Mouse (Mus musculus): ENCODE results near the gene Dbt.
A peak's percentile ranks its signal among the peaks of the same experiment; 100 is the strongest.

The Dbt gene

GRCm38 (mm10) chr3:116512904-116513716 lies at the start of gene Dbt:
Dbt (plus strand) TSS chr3:116513070.
- peak; percentile 82 for DNase-seq (ENCODE audit: low spot score in 2 of 2)

- DNase-seq (ENCODE audit: low spot score in 2 of 2) = no peak
Observed at GRCm38 (mm10) chr3:116464318-116464717, 48.6 kb upstream of the Dbt start.

GRCm38 (mm10) chr3:116465709-116466108 lies 47.2 kb upstream of the Dbt start:
- no peak for DNase-seq (ENCODE audit: low spot score in 2 of 2)

- DNase-seq (ENCODE audit: low spot score in 2 of 2) = no peak
Observed at GRCm38 (mm10) chr3:116474602-116475001, 38.3 kb upstream of the Dbt start.

GRCm38 (mm10) chr3:116476686-116477298 lies 36.1 kb upstream of the Dbt start:
- no peak for DNase-seq (ENCODE audit: low spot score in 2 of 2)

- no peak for DNase-seq (ENCODE audit: low spot score in 2 of 2)
Observed at GRCm38 (mm10) chr3:116477351-116477750, 35.5 kb upstream of the Dbt start.

GRCm38 (mm10) chr3:116480119-116480518 lies 32.8 kb upstream of the Dbt start:
- DNase-seq (ENCODE audit: low spot score in 2 of 2) = no peak

- no peak for DNase-seq (ENCODE audit: low spot score in 2 of 2)
Observed at GRCm38 (mm10) chr3:116480937-116481336, 31.9 kb upstream of the Dbt start.

GRCm38 (mm10) chr3:116482724-116483123 lies 30.1 kb upstream of the Dbt start:
- DNase-seq (ENCODE audit: low spot score in 2 of 2) = no peak

- DNase-seq (ENCODE audit: low spot score in 2 of 2) = no peak
Observed at GRCm38 (mm10) chr3:116483271-116483670, 29.6 kb upstream of the Dbt start.

- DNase-seq (ENCODE audit: low spot score in 2 of 2) = no peak
Observed at GRCm38 (mm10) chr3:116490920-116491319, 21.9 kb upstream of the Dbt start.

- DNase-seq (ENCODE audit: low spot score in 2 of 2) = no peak
Observed at GRCm38 (mm10) chr3:116491923-116492454, 20.9 kb upstream of the Dbt start.

- no peak for DNase-seq (ENCODE audit: low spot score in 2 of 2)
Observed at GRCm38 (mm10) chr3:116493658-116494057, 19.2 kb upstream of the Dbt start.

GRCm38 (mm10) chr3:116495671-116496070 lies 17.2 kb upstream of the Dbt start:
- no peak for DNase-seq (ENCODE audit: low spot score in 2 of 2)

GRCm38 (mm10) chr3:116507772-116508351 lies 5.0 kb upstream of the Dbt start, which contains the start of gene Rtca:
Rtca (minus strand) TSS chr3:116508208.
- peak; percentile 94 to 96 for DNase-seq (ENCODE audit: low spot score in 2 of 2)

- peak; percentile 34 to 40 for DNase-seq (ENCODE audit: low spot score in 2 of 2)
Observed at GRCm38 (mm10) chr3:116512151-116512903, 543 bp upstream of the Dbt start.

GRCm38 (mm10) chr3:116520141-116520761 lies 7.4 kb downstream of the Dbt start:
- no peak for DNase-seq (ENCODE audit: low spot score in 2 of 2)

GRCm38 (mm10) chr3:116529741-116530140 lies 16.9 kb downstream of the Dbt start:
- DNase-seq (ENCODE audit: low spot score in 2 of 2) = no peak

- no peak for DNase-seq (ENCODE audit: low spot score in 2 of 2)
Observed at GRCm38 (mm10) chr3:116530826-116531225, 18.0 kb downstream of the Dbt start.

- no peak for DNase-seq (ENCODE audit: low spot score in 2 of 2)
Observed at GRCm38 (mm10) chr3:116536428-116537199, 23.7 kb downstream of the Dbt start.

- no peak for DNase-seq (ENCODE audit: low spot score in 2 of 2)
Observed at GRCm38 (mm10) chr3:116537200-116537573, 24.3 kb downstream of the Dbt start.

All from thymus, postnatal 10 days (tissue).